Mouse (Mus musculus) heart, postnatal 10 days (tissue): Measurements from ENCODE around the gene Gm7233. TPM values are rescaled to one million over a fixed set of nuclear protein-coding genes. Genes with fewer than 3 reads are reported as not detected.
"Not testable (repeated sequence)": the region's sequence is repeated elsewhere in the genome, so short reads cannot be mapped to it uniquely, and the experiment has no call there.

Source experiments
- DNase-seq, 2 experiments: peaks; one replicate each; pipeline ENCODE4 v3.0.0; 2021
- intact Hi-C: fragments of 180-260 bp; cut with DNase I; formaldehyde crosslinking; loops from one replicate; pipeline ENCODE4 v1.15.1; 2025
- total RNA-seq, 2 experiments: library from RNA; stranded (reverse); gene quantifications; 2 replicates each; pipeline ENCODE4 v1.2.3; 2021

Gene Gm7233
- not detected for total RNA-seq

- DNase-seq, intact Hi-C loops: not testable (repeated sequence)
These were observed at the start of gene Gm7233 for GRCm38 (mm10) chr14:43179567-43179966. Gene Gm7233 (plus strand): TSS chr14:43179867.

GRCm38 (mm10) chr14:43167189-43167588 is 12.5 kb upstream of the Gm7233 start:
- intact Hi-C loops, DNase-seq: not testable (repeated sequence)

- intact Hi-C loops = not testable (repeated sequence)
These were observed 11.7 kb upstream of the Gm7233 start for GRCm38 (mm10) chr14:43167942-43168341.

GRCm38 (mm10) chr14:43168573-43169170 is 11.0 kb upstream of the Gm7233 start:
- intact Hi-C loops = not testable (repeated sequence)

More at GRCm38 (mm10) chr14:43167942-43168341, 11.7 kb upstream of the Gm7233 start:
- not testable (repeated sequence) for DNase-seq

GRCm38 (mm10) chr14:43235204-43235603 is 55.5 kb downstream of the Gm7233 start, which contains the start of gene Gm8122:
Gene Gm8122 (minus strand): TSS chr14:43235304.
- intact Hi-C loops, DNase-seq: not testable (repeated sequence)

More at GRCm38 (mm10) chr14:43168573-43169170, 11.0 kb upstream of the Gm7233 start:
- not testable (repeated sequence) for DNase-seq

Other genes with a start within 250 kb of the Gm7233 start
- not detected for gene Gm8082, start 186.2 kb upstream of the Gm7233 start, total RNA-seq
- not detected for gene Gm10376, start 164.2 kb upstream of the Gm7233 start, total RNA-seq
- not detected for gene Gm8094, start 103.2 kb upstream of the Gm7233 start, total RNA-seq
- gene Gm8104, start 79.3 kb upstream of the Gm7233 start, total RNA-seq = not detected
- gene Gm8122, start 55.4 kb downstream of the Gm7233 start, total RNA-seq = not detected
- not detected for gene Gm8126, start 78.8 kb downstream of the Gm7233 start, total RNA-seq
- not detected for gene Gm9732, start 95.2 kb downstream of the Gm7233 start, total RNA-seq
- not detected for gene Gm8127, start 114.0 kb downstream of the Gm7233 start, total RNA-seq
- gene 1700001F09Rik, start 167.9 kb downstream of the Gm7233 start, total RNA-seq = not detected
- not detected for gene Gm8138, start 236.5 kb downstream of the Gm7233 start, total RNA-seq